Mouse (Mus musculus) ES-E14 (cell line): ENCODE measurements around the gene Tubgcp2. TPM values are rescaled to one million over a fixed set of nuclear protein-coding genes. Genes with fewer than 3 reads are reported as not detected.
A peak's percentile ranks its signal among the peaks of the same experiment; 100 is the strongest.

Experiments used
- DNase-seq: peaks from one replicate; pipeline ENCODE4 v3.0.0-alpha.2; 2013; ENCODE audit warnings: low read depth, low spot score
- H3K27ac ChIP-seq: 2 replicates; pipeline ENCODE4 v1.5.1; 2012; ENCODE audit warnings: low read depth, mild to moderate bottlenecking, low read length, moderate library complexity, mixed read lengths; ENCODE audit not compliant: poor library complexity, insufficient read depth, severe bottlenecking
- H3K36me3 ChIP-seq: 2 replicates; pipeline ENCODE4 v1.6.1; 2012; ENCODE audit warnings: mild to moderate bottlenecking, low read length, moderate library complexity, mixed read lengths; ENCODE audit not compliant: control insufficient read depth, poor library complexity, insufficient read depth, severe bottlenecking
- H3K4me1 ChIP-seq, 2 experiments: fragments of 150-350 bp in 1 of 2; sonication (generic) in 1 of 2; 2 replicates each; pipeline ENCODE4 v1.6.1; 2012; ENCODE audit warnings: low read length in 2 of 2, mild to moderate bottlenecking in 1 of 2, mixed read lengths in 1 of 2; ENCODE audit not compliant: control insufficient read depth in 2 of 2, insufficient read depth in 2 of 2, poor library complexity in 1 of 2
- H3K4me3 ChIP-seq, 2 experiments: fragments of 150-350 bp in 1 of 2; sonication (generic) in 1 of 2; 2 replicates each; pipeline ENCODE4 v1.5.1; 2012; ENCODE audit warnings: low read length in 2 of 2, low read depth in 1 of 2, mild to moderate bottlenecking in 1 of 2, mixed read lengths in 1 of 2; ENCODE audit not compliant: insufficient read depth in 1 of 2, poor library complexity in 1 of 2, severe bottlenecking in 1 of 2
- H3K9ac ChIP-seq: 2 replicates; pipeline ENCODE4 v1.6.1; 2012; ENCODE audit warnings: low read depth, mild to moderate bottlenecking, low read length, mixed read lengths; ENCODE audit not compliant: poor library complexity, insufficient read depth, severe bottlenecking
- H3K9me3 ChIP-seq: fragments of 150-350 bp; sonication (generic); 2 replicates; pipeline ENCODE4 v1.6.1; 2012; ENCODE audit warnings: low read depth, mild to moderate bottlenecking, low read length; ENCODE audit not compliant: control insufficient read depth, insufficient read depth
- CHD2 ChIP-seq: IDR thresholded peaks from 2 replicates; pipeline ENCODE4 v1.6.1; 2014; ENCODE audit warnings: mild to moderate bottlenecking, low read depth, low read length, inconsistent platforms
- HCFC1 ChIP-seq: IDR thresholded peaks from 2 replicates; pipeline ENCODE4 v1.6.1; 2012; ENCODE audit warnings: low read length, inconsistent platforms, borderline replicate concordance; ENCODE audit not compliant: insufficient read depth
- MAFK ChIP-seq: IDR thresholded peaks from 2 replicates; pipeline ENCODE4 v1.6.1; 2014; ENCODE audit warnings: mild to moderate bottlenecking, low read depth, low read length, inconsistent platforms; ENCODE audit not compliant: insufficient read depth
- ZC3H11A ChIP-seq: IDR thresholded peaks from 2 replicates; pipeline ENCODE4 v1.6.1; 2012; ENCODE audit warnings: low read depth, mild to moderate bottlenecking, inconsistent platforms, low read length, borderline replicate concordance
- ZNF384 ChIP-seq: IDR thresholded peaks from 2 replicates; pipeline ENCODE4 v1.6.1; 2012; ENCODE audit warnings: low read depth, low read length, inconsistent platforms
- in situ Hi-C, 2 experiments: fragments of 600-800 bp; cut with MboI; formaldehyde crosslinking; loops; one replicate each; pipeline ENCODE4 v1.15.1; 2025; ENCODE audit warnings: low sequenced_read_pairs in 2 of 2, inconsistent platforms in 1 of 2; ENCODE audit not compliant: unreplicated experiment in 2 of 2
- total RNA-seq: library from RNA; depleted of rRNA; stranded (reverse); fragments of 300-350 nt; gene quantifications from 2 replicates; pipeline ENCODE4 v1.2.3, GENCODE M21; 2012

The Tubgcp2 gene
- total RNA-seq, 1 experiment: 28.1 TPM

DNA sequence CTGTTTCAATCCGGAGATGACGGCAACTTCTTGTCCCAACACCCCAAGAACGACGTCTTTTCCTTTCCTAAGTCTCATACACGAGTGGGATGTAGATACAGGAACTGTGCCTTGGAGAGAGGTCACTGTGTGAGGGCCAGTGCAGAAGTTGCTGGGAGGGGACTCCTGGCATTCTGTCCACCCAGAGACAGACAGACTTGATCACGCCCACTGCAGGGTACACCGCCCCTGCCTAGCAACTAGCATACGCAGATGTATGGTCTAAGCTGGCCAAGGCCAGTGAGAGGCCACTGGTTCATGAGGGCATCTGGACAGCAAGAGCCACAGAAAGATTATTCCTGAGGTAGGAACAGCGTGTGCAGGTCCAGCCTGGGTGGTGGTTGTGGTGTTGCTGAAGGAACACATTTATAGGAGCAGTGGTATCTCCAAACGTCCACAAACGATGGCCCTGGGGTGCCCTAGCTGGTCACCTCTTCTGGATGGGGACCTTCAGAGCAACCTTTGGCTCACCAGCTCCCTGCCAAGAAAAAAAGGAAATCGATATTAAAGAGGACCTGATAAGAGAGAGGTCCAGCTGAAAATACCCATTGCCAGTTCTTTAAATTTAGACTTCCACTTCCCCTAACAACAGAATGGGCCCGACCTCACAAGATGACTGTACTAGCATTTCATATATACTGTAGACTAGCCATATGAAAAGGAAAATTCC is 57.3 kb downstream of the Tubgcp2 start:
- peak overlapping the region in 1 of 2 experiments; percentile 88; a peak in 2 of 4 replicates for H3K4me3 ChIP-seq
- H3K27ac ChIP-seq: no peak overlapping the region
- no peak for TF ChIP-seq ZC3H11A
- no peaks in the 10 kb centered on the region for H3K36me3 ChIP-seq
- DNase-seq: no peak
- peaks cover 3 to 21% of the 10 kb centered on the region in 2 experiments; a peak in 3 of 4 replicates for H3K4me1 ChIP-seq
- in situ Hi-C loops: no loop called here
- H3K9me3 ChIP-seq: no peaks in the 10 kb centered on the region
- H3K9ac ChIP-seq: no peak overlapping the region; the same call in 1 of the 2 replicates

- in situ Hi-C loops: no loop called here
These were observed 58.1 kb downstream of the Tubgcp2 start, which contains the start of gene 6430531B16Rik for GRCm38 (mm10) chr7:139978278-139978892. Gene 6430531B16Rik, minus strand, starts transcription at chr7:139978755.

GRCm38 (mm10) chr7:139975471-139975870 is 61.0 kb downstream of the Tubgcp2 start:
- in situ Hi-C loops: no loop called here
- Histone ChIP-seq H3K9ac (no peak overlapping the region), H3K27ac (0 out of 2 replicates have a peak overlapping the region, but pooled peaks have one; percentile 24), H3K4me1 (peaks cover 3 to 43% of the 10 kb centered on the region in 2 experiments; a peak in 3 of 4 replicates), H3K9me3 (no peaks in the 10 kb centered on the region), H3K36me3 (no peaks in the 10 kb centered on the region), H3K4me3 (no peak overlapping the region)
- no peak for DNase-seq
- TF ChIP-seq CHD2: no peak
- no peak for TF ChIP-seq ZNF384
- TF ChIP-seq MAFK: no peak
- TF ChIP-seq ZC3H11A: no peak
- TF ChIP-seq HCFC1: no peak

More at GRCm38 (mm10) chr7:139978278-139978892, 58.1 kb downstream of the Tubgcp2 start, which contains the start of gene 6430531B16Rik:
- Histone ChIP-seq H3K4me3 (peak within 1 kb of the TSS; percentile 73 to 88), H3K9me3 (no peaks in the 10 kb centered on the region), H3K4me1 (peaks cover 3 to 24% of the 10 kb centered on the region in 2 experiments; a peak in 3 of 4 replicates), H3K9ac (peak within 1 kb of the TSS; percentile 62; the same call in 1 of the 2 replicates), H3K27ac (no peak within 1 kb of the TSS), H3K36me3 (no peaks in the 10 kb centered on the region)
- TF ChIP-seq MAFK (no peak), HCFC1 (peak; percentile 39; the same call in 1 of the 2 replicates)
- peak; percentile 63 for DNase-seq

DNA sequence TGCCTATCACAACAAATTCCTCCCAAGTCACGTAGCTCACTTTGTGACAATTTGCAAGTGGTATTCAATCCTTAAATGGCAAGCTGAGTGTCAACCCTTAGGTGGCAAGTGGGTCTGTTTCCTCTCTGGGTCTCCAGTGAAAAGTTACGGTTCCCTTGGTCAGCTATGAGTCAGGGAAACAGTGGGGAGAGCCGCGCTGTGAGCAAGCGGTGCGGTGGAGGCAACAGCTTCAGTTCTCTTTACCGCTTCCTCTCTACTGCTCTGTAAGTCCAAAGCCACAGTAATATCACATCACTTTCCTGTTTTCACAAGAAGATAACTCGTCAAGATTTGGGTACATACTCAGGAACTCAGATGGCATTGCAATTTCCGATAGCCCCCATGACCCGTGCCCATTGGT is 62.2 kb downstream of the Tubgcp2 start:
- TF ChIP-seq HCFC1 (no peak), ZC3H11A (no peak), MAFK (no peak), CHD2 (no peak), ZNF384 (no peak)
- Histone ChIP-seq H3K9ac (no peak overlapping the region; the same call in 1 of the 2 replicates), H3K4me3 (no peak overlapping the region), H3K9me3 (no peaks in the 10 kb centered on the region), H3K27ac (no peak overlapping the region), H3K36me3 (no peaks in the 10 kb centered on the region), H3K4me1 (peaks cover 3 to 47% of the 10 kb centered on the region in 2 experiments; a peak in 3 of 4 replicates)
- DNase-seq: no peak
- in situ Hi-C loops: no loop called here
